In the genomic region with DNA sequence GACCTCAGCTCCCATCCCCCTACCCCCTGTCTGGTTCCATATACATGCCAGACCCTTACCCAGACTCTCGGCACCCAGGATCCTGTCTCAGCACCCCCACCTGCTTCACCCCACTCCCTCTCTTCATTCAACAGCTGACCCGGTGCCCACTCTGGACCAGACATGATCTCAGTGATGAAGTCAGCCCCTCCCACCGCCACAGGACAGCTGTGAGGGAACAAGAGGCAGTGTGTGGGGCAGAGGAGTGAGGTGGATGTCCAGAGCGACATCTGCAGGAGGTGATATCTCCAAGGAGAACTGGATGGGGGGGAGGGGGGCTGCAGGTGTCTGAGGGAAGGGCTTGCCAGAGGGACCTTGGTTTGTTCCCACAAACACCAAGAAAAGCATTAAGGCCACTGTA, we compare ENCODE assay signal across 38 mouse cellular contexts. TPM values are rescaled to one million over a fixed set of nuclear protein-coding genes. Genes with fewer than 3 reads are reported as not detected.
"Had no signal": no experiment of that assay in that cellular context is flagged by ENCODE, and none has a peak within 500 bp of the region (broad histone marks: within the 10 kb centered on the region; RNA-seq: fewer than 3 reads in every experiment).

No protein-coding gene starts in this region.

- H3K9me3 ChIP-seq: heart, embryonic 13.5 days; hindbrain, embryonic 12.5 days; intestine, embryonic 15.5 days; limb, embryonic 15.5 days had no signal

- ATAC-seq: hindbrain, embryonic 16.5 days; inflammation-experienced regulatory T-cells, adult 6 months; intestine, embryonic 15.5 days; intestine, postnatal 0 days had no signal

- DNase-seq: gastrocnemius, postnatal 14 days; gastrocnemius, postnatal 36 days; heart, adult 11 months; heart, adult 2 months; heart, postnatal 4 days; kidney, adult 18-20 months; kidney, adult 8-10 months; kidney, postnatal 14 days; kidney, postnatal 36 days; layer of hippocampus, postnatal 36 days; left cerebral cortex, postnatal 4 days had no signal

- H3K27ac ChIP-seq: heart, adult 2 months; heart, embryonic 13.5 days; heart, embryonic 15.5 days; hindbrain, embryonic 10.5 days; hindbrain, embryonic 12.5 days; hindbrain, embryonic 14.5 days; intestine, embryonic 15.5 days; kidney, embryonic 15.5 days; kidney, postnatal 0 days; limb, embryonic 13.5 days; limb, embryonic 15.5 days had no signal

- H3K27me3 ChIP-seq: heart, embryonic 13.5 days; heart, embryonic 15.5 days; hindbrain, embryonic 12.5 days; intestine, embryonic 15.5 days; kidney, embryonic 15.5 days; limb, embryonic 13.5 days; limb, embryonic 15.5 days had no signal

- H3K9ac ChIP-seq: heart, embryonic 13.5 days; heart, embryonic 15.5 days; hindbrain, embryonic 12.5 days; hindbrain, embryonic 14.5 days; intestine, embryonic 15.5 days; kidney, embryonic 15.5 days; limb, embryonic 13.5 days; limb, embryonic 15.5 days had no signal

- H3K4me2 ChIP-seq: heart, embryonic 11.5 days; heart, embryonic 13.5 days; heart, embryonic 15.5 days; hindbrain, embryonic 12.5 days; hindbrain, embryonic 14.5 days; intestine, embryonic 15.5 days; kidney, embryonic 15.5 days; limb, embryonic 13.5 days; limb, embryonic 15.5 days had no signal

- H3K4me3 ChIP-seq: heart, adult 2 months; heart, embryonic 13.5 days; heart, embryonic 15.5 days; hindbrain, embryonic 10.5 days; hindbrain, embryonic 12.5 days; intestine, embryonic 15.5 days; kidney, embryonic 15.5 days; limb, embryonic 13.5 days; limb, embryonic 15.5 days had no signal

RNA-seq across cellular contexts. Expression of gene Mucl3, which starts 48.3 kb away (rescaled TPM):
- total RNA-seq: gastrocnemius, adult 18-20 months; gastrocnemius, adult 8-10 months; gastrocnemius, postnatal 14 days; gastrocnemius, postnatal 36 days; heart, adult 2 months; heart, postnatal 25 days; heart, postnatal 4 days; layer of hippocampus, adult 18-20 months; layer of hippocampus, postnatal 10 days; layer of hippocampus, postnatal 36 days; left cerebral cortex, adult 18-20 months; left cerebral cortex, adult 8-10 months; left cerebral cortex, postnatal 10 days; left cerebral cortex, postnatal 25 days; left cerebral cortex, postnatal 4 days; liver, adult 2 months had no signal
- polyA plus RNA-seq: gonadal fat pad, adult 2 months; heart, adult 2 months; heart, postnatal 0 days; hindbrain, embryonic 16.5 days; limb, embryonic 11.5 days; liver, adult 2 months had no signal
